Mouse (Mus musculus) E14TG2a.4 (cell line): Measurements from ENCODE around the gene Clspn.

Experiments used
- CTCF ChIP-seq: conservative IDR thresholded peaks from 2 replicates; pipeline ENCODE4 v1.5.1; 2014; ENCODE audit warnings: low read length
- NANOG ChIP-seq: IDR thresholded peaks from 2 replicates; pipeline ENCODE4 v1.6.1; 2014; ENCODE audit warnings: borderline replicate concordance, low read length, mixed read lengths
- POU5F1 ChIP-seq: IDR thresholded peaks from 2 replicates; pipeline ENCODE4 v1.6.1; 2014; ENCODE audit warnings: low read length, borderline replicate concordance

GRCm38 (mm10) chr4:126611991-126612390 is 55.3 kb downstream of the Clspn start:
- TF ChIP-seq CTCF, result no peak
- TF ChIP-seq POU5F1, result no peak
- TF ChIP-seq NANOG, result no peak
